Mouse (Mus musculus) ES-Bruce4 (cell line): ENCODE data around the gene Bicdl2.

Experiments
- CTCF ChIP-seq: IDR thresholded peaks from one replicate; pipeline ENCODE4 v1.8.1; 2011; ENCODE audit warnings: low read depth, low read length
- EP300 ChIP-seq: IDR thresholded peaks from 2 replicates; pipeline ENCODE4 v1.6.1; 2011; ENCODE audit warnings: low read depth, low read length; ENCODE audit not compliant: insufficient read depth
- POLR2A ChIP-seq: IDR thresholded peaks from one replicate; pipeline ENCODE4 v1.8.1; 2011; ENCODE audit warnings: low read length; ENCODE audit not compliant: insufficient read depth

DNA sequence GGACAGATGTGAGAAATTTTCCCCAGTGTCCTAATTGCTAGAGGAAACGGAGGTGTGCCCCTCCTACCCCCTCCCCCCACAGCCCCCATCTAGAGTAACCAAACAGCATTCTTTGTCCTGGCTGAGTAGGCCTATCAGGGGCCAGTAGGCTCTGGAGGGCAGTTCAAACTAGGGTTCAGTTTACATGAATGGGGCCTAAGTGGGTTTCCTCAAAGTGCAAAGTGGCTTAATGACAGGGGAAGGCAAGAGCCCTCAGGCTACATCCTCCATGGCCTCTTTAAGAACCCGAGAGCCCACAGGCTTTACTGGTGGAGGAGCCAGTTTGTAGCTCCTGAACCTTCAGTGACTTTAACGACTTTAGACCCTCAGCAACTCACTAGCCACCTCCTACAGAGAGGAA lies 35.5 kb downstream of the Bicdl2 start:
- no peak for TF ChIP-seq CTCF
- TF ChIP-seq POLR2A = no peak
- TF ChIP-seq EP300 = 0 out of 2 replicates have a peak, but pooled peaks have one; percentile 21
